Mouse (Mus musculus) C2C12 (cell line): Measurements from ENCODE around the gene Dbil5. TPM values are rescaled to one million over a fixed set of nuclear protein-coding genes. Genes with fewer than 3 reads are reported as not detected.

Experiments used
- H3K27me3 ChIP-seq: one replicate; pipeline ENCODE4 v1.6.1; 2011; ENCODE audit not compliant: control insufficient read depth, insufficient read depth, insufficient read length
- H3K36me3 ChIP-seq: one replicate; pipeline ENCODE4 v1.6.1; 2011; ENCODE audit not compliant: control insufficient read depth, insufficient read depth
- H3K4me3 ChIP-seq: one replicate; pipeline ENCODE4 v1.5.1; 2011; ENCODE audit warnings: mild to moderate bottlenecking, control low read depth; ENCODE audit not compliant: poor library complexity, insufficient read depth, severe bottlenecking
- H3K79me2 ChIP-seq: one replicate; pipeline ENCODE4 v1.6.1; 2011; ENCODE audit not compliant: control insufficient read depth, insufficient read depth
- H3K79me3 ChIP-seq: one replicate; pipeline ENCODE4 v1.6.1; 2011; ENCODE audit warnings: low read depth, control low read depth
- H3ac ChIP-seq: one replicate; pipeline ENCODE3; 2011; ENCODE audit warnings: low read depth; ENCODE audit not compliant: control insufficient read depth, insufficient read length
- CEBPB ChIP-seq: IDR thresholded peaks from one replicate; pipeline ENCODE4 v1.6.1; 2011; ENCODE audit warnings: low read depth, mild to moderate bottlenecking, control low read depth, moderate library complexity
- CTCF ChIP-seq: IDR thresholded peaks from one replicate; pipeline ENCODE4 v1.5.1; 2011; ENCODE audit not compliant: control insufficient read depth, insufficient read depth, insufficient read length
- FOSL1 ChIP-seq: IDR thresholded peaks from one replicate; pipeline ENCODE4 v1.8.0; 2011; ENCODE audit warnings: mild to moderate bottlenecking, low read length; ENCODE audit not compliant: poor library complexity, insufficient read depth, severe bottlenecking
- MAX ChIP-seq: IDR thresholded peaks from one replicate; pipeline ENCODE4 v1.6.1; 2011; ENCODE audit warnings: mild to moderate bottlenecking, control low read depth
- MYOD1 ChIP-seq: IDR thresholded peaks from one replicate; pipeline ENCODE4 v1.6.1; 2011; ENCODE audit warnings: low read depth; ENCODE audit not compliant: control insufficient read depth, insufficient read length
- MYOG ChIP-seq: IDR thresholded peaks from one replicate; pipeline ENCODE4 v1.6.1; 2011; ENCODE audit not compliant: control insufficient read depth, insufficient read length; ENCODE audit errors: extremely low read depth
- USF1 ChIP-seq: IDR thresholded peaks from one replicate; pipeline ENCODE4 v1.6.1; 2011; ENCODE audit warnings: low read depth, mild to moderate bottlenecking, control low read depth, moderate library complexity
- polyA plus RNA-seq: library from polyadenylated mRNA; unstranded; fragments of >200 nt; fragmentation: generic; extraction: Trizol; gene quantifications from one replicate; pipeline ENCODE4 v1.2.1, GENCODE M21; 2012; ENCODE audit warnings: missing spikeins

The Dbil5 gene
- polyA plus RNA-seq, 1 experiment, result 0.46 TPM

DNA sequence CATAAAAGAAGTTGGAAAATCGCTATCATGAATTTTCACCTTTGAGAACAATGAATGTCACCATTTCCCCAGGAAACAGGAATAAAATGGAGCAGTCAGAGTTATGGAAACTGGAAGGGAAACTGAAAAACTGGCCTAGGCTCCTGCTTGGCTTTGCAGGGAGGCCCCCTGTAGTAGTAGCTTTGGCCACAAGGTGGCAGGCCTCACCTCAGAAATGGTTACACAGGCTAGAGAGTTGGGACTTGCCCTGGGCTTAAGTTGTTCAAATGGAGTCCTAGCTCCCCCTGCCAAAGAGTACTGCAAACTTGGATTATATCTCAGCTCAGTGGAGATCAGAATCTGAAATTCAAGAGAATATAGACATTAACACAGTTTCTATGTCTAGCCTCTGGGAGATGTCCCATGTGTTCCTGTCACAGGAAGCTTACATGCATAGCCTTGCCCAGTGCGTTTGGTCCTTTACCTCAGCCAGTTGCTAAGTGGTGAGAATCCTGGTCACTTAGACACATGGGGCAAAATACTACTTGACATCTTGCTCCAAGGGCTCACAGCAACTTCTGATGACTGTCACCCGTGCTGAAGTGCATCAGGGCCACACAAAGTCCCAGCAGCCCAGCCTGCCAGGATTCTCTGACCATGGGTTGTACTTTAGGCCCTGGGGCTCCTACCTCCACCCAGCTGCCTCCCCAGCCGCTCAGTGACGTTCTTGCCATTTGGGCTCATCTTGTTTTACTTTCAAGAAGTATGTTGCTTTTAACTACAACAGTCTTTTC is 35.9 kb downstream of the Dbil5 start:
- no peak overlapping the region for H3ac ChIP-seq
- no peaks in the 10 kb centered on the region for H3K79me3 ChIP-seq
- H3K27me3 ChIP-seq, result no peaks in the 10 kb centered on the region
- peaks cover 39% of the 10 kb centered on the region for H3K36me3 ChIP-seq
- no peak overlapping the region for H3K4me3 ChIP-seq
- H3K79me2 ChIP-seq, result no peaks in the 10 kb centered on the region
- TF ChIP-seq MYOD1 (no peak), MAX (no peak), CTCF (peak; percentile 39), USF1 (no peak)

GRCm38 (mm10) chr11:76253918-76254264 is 36.5 kb downstream of the Dbil5 start:
- H3K4me3 ChIP-seq, result no peak overlapping the region
- H3ac ChIP-seq, result no peak overlapping the region
- no peaks in the 10 kb centered on the region for H3K27me3 ChIP-seq
- TF ChIP-seq CTCF (no peak), USF1 (no peak), FOSL1 (no peak), CEBPB (no peak), MYOD1 (no peak), MAX (no peak), MYOG (no peak)
- no peaks in the 10 kb centered on the region for H3K79me3 ChIP-seq
- peaks cover 33% of the 10 kb centered on the region for H3K36me3 ChIP-seq
- no peaks in the 10 kb centered on the region for H3K79me2 ChIP-seq

GRCm38 (mm10) chr11:76255431-76256001 is 38.1 kb downstream of the Dbil5 start:
- H3K79me3 ChIP-seq, result no peaks in the 10 kb centered on the region
- no peaks in the 10 kb centered on the region for H3K27me3 ChIP-seq
- no peaks in the 10 kb centered on the region for H3K79me2 ChIP-seq
- peaks cover 19% of the 10 kb centered on the region for H3K36me3 ChIP-seq
- no peak overlapping the region for H3K4me3 ChIP-seq
- TF ChIP-seq USF1 (peak; percentile 31), FOSL1 (no peak), CTCF (no peak), CEBPB (no peak), MYOD1 (peak; percentile 71)
- no peak overlapping the region for H3ac ChIP-seq

DNA sequence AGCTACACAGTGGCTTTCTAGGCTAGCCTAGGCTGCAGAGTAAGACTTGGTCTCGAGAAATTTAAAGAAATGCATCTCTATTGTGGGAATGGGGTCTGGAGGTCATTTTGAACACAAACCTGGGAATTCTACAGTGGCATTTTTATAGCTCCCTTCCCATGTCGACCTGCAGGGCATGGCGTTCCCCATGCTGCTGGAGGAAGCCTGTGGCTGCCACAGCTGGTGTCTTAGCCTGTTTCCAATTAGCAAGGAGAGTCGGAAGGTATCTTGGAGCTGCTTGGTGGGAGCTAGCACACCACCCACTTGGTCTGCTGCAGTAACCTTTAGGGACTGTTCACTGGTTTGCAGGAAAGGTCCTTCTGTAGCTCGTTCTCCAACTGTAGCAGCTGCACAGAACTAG is 38.7 kb downstream of the Dbil5 start:
- TF ChIP-seq USF1 (no peak), CEBPB (no peak), MYOD1 (no peak), CTCF (no peak), FOSL1 (no peak), MYOG (no peak), MAX (no peak)

GRCm38 (mm10) chr11:76257386-76257785 is 40.0 kb downstream of the Dbil5 start:
- Histone ChIP-seq H3K27me3 (no peaks in the 10 kb centered on the region), H3K36me3 (peaks cover 13% of the 10 kb centered on the region), H3ac (no peak overlapping the region), H3K79me3 (no peaks in the 10 kb centered on the region), H3K4me3 (no peak overlapping the region), H3K79me2 (no peaks in the 10 kb centered on the region)
- TF ChIP-seq MYOG, result no peak

More for the DNA sequence above, 38.7 kb downstream of the Dbil5 start:
- H3K4me3 ChIP-seq, result no peak overlapping the region
- H3K36me3 ChIP-seq, result peaks cover 17% of the 10 kb centered on the region
- H3K79me2 ChIP-seq, result no peaks in the 10 kb centered on the region
- no peaks in the 10 kb centered on the region for H3K79me3 ChIP-seq
- no peak overlapping the region for H3ac ChIP-seq
- H3K27me3 ChIP-seq, result no peaks in the 10 kb centered on the region

- H3K36me3 ChIP-seq, result peaks cover 13% of the 10 kb centered on the region
- no peaks in the 10 kb centered on the region for H3K79me2 ChIP-seq
- H3ac ChIP-seq, result no peak overlapping the region
- no peak overlapping the region for H3K4me3 ChIP-seq
- TF ChIP-seq CEBPB, result no peak
- TF ChIP-seq MYOG, result no peak
- no peak for TF ChIP-seq CTCF
- no peak for TF ChIP-seq USF1
- no peak for TF ChIP-seq MYOD1
- no peak for TF ChIP-seq FOSL1
- TF ChIP-seq MAX, result no peak
- H3K27me3 ChIP-seq, result no peaks in the 10 kb centered on the region
- no peaks in the 10 kb centered on the region for H3K79me3 ChIP-seq
These were observed 41.1 kb downstream of the Dbil5 start for GRCm38 (mm10) chr11:76258511-76258910.
